Mouse (Mus musculus) midbrain, embryonic 10.5 days (tissue): ENCODE results near the gene Ap2a2. TPM values are rescaled to one million over a fixed set of nuclear protein-coding genes. Genes with fewer than 3 reads are reported as not detected.
A peak's percentile ranks its signal among the peaks of the same experiment; 100 is the strongest.

ENCODE experiments used
- DNase-seq: peaks from one replicate; pipeline ENCODE4 v3.0.0-alpha.2; 2017; ENCODE audit warnings: low spot score
- H3K27ac ChIP-seq: fragments of 300-500 bp; sonication (generic); replicated peaks from 2 replicates; pipeline ENCODE4 v1.5.1; 2016; ENCODE audit warnings: mild to moderate bottlenecking
- H3K27me3 ChIP-seq: fragments of 300-500 bp; sonication (generic); 2 replicates; pipeline ENCODE4 v1.6.1; 2016; ENCODE audit warnings: low read depth, mild to moderate bottlenecking; ENCODE audit not compliant: poor library complexity, severe bottlenecking
- H3K36me3 ChIP-seq: fragments of 300-500 bp; sonication (generic); 2 replicates; pipeline ENCODE4 v1.6.1; 2016; ENCODE audit warnings: mild to moderate bottlenecking, moderate library complexity
- H3K4me1 ChIP-seq: fragments of 300-500 bp; sonication (generic); 2 replicates; pipeline ENCODE4 v1.6.1; 2016
- H3K4me3 ChIP-seq: fragments of 300-500 bp; sonication (generic); 2 replicates; pipeline ENCODE4 v1.5.1; 2016; ENCODE audit warnings: mild to moderate bottlenecking, moderate library complexity
- H3K9me3 ChIP-seq: fragments of 300-500 bp; sonication (generic); replicated peaks from 2 replicates; pipeline ENCODE4 v1.6.1; 2016; ENCODE audit warnings: mild to moderate bottlenecking
- WGBS: fragments of 180-500 bp; shearing (Covaris S2); methylation state at CpG from one replicate; pipeline ENCODE4 v1.1.7; 2016; 5-methylcytosine and 5-hydroxymethylcytosine counted together
- polyA plus RNA-seq: library from polyadenylated mRNA; unstranded; fragments of >200 nt; fragmentation: Nextera tagmentation; extraction: Ambion mirVana; gene quantifications from 2 replicates; pipeline ENCODE4 v1.2.1, GENCODE M21; 2016

The Ap2a2 gene
- 104 and 112 TPM in 2 replicates for polyA plus RNA-seq

DNA sequence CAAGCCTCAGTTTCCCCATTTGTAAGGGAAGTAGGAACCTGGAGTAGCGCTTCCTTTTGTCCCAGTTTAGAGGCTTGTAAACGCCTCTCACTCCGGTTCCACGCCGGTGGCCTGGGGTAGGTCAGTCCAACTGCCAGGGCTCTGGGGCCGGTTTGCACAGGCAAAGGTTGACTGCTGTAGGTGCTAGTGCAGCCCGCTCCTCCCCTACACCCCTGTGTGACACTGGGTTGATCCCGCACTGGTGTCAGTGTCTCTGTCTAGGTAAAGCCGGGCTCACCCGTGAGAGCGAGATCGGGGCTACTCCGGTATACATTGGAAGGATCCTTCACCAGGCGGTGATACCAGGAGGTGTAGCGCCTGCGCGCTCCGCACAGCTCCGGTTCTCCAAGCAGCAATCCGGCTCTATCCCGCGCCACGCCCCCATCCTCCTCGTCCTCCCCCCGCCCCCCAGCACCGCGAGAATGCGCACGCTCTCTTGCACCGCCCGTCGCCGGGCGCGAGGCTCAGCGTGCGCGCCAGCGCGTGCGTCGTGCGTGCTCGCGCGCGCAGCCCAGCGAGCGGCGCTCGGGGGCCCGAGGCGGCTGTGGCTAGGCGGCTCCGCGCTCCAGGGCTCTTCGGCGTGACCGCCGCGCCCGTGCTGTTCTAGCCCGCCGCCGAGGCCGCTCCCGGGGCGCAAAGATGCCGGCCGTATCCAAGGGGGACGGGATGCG is at the start of gene Ap2a2:
TSS of gene Ap2a2 (plus strand) at position 492 of the 710 bp plus-strand sequence.
- DNase-seq: peak; percentile 97
- Histone ChIP-seq H3K4me1 (peaks cover 35% of the 10 kb centered on the region), H3K4me3 (peak within 1 kb of the TSS; percentile 98), H3K36me3 (peaks cover 14% of the 10 kb centered on the region; the same call in 1 of the 2 replicates), H3K9me3 (no peaks in the 10 kb centered on the region), H3K27me3 (0 out of 2 replicates have a peak, but pooled peaks cover 4% of the 10 kb centered on the region), H3K27ac (peak within 1 kb of the TSS; percentile 95)
- under 1% methylated on average over 72 of the region's 72 CpGs for WGBS

GRCm38 (mm10) chr7:141517638-141518037 is 44.3 kb upstream of the Ap2a2 start:
- Histone ChIP-seq H3K4me1 (no peaks in the 10 kb centered on the region), H3K9me3 (no peaks in the 10 kb centered on the region), H3K27ac (no peak overlapping the region), H3K4me3 (no peak overlapping the region), H3K27me3 (no peaks in the 10 kb centered on the region), H3K36me3 (peaks cover 37% of the 10 kb centered on the region)
- WGBS: 84% methylated on average over 4 of the region's 4 CpGs
- no peak for DNase-seq

DNA sequence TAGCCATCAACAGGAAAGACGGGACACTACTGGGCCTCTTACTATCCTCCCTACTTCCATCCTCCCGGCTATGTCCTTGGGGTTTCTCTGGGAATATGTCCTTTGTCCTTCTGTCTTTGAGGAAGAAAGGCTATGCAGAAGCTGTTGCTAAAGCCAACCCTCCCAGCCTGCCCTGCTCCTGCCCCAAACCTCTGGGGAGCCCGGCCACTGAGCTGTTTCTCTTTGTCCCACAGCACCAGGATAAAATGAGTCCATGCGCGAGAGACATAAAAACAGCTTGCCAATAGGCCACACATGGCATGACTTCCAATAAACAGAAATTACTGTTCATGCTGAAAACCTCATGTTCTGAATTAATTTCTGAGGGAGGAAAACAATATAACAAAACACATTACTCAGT is 43.7 kb upstream of the Ap2a2 start:
- Histone ChIP-seq H3K27ac (no peak overlapping the region), H3K9me3 (no peaks in the 10 kb centered on the region), H3K27me3 (no peaks in the 10 kb centered on the region), H3K4me1 (no peaks in the 10 kb centered on the region), H3K4me3 (no peak overlapping the region), H3K36me3 (peaks cover 36% of the 10 kb centered on the region)
- 91% methylated on average over 5 of the region's 5 CpGs for WGBS
- DNase-seq: no peak

DNA sequence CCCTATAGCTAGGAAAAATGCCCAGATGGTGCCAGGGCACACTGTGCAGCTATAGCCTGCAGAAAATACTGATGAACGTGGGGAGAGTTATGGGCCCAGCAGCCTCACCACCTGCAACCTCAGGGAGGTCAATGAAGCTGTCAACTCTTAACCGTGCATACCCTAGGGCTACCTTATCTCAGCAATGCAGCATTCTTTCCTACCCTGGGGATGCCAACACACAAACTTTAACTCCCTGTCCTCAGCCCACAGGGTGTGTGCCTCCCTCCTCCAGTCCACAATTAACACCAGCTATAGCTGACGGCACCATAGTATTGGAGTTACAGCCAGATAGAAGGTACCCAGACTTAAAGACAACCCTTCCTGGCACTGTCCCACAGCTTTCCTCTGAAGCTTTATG is 43.0 kb upstream of the Ap2a2 start:
- peaks cover 29% of the 10 kb centered on the region for H3K36me3 ChIP-seq
- no peaks in the 10 kb centered on the region for H3K9me3 ChIP-seq
- no peak for DNase-seq
- no peak overlapping the region for H3K27ac ChIP-seq
- H3K27me3 ChIP-seq: no peaks in the 10 kb centered on the region
- WGBS: 93% methylated on average over 3 of the region's 3 CpGs
- H3K4me3 ChIP-seq: no peak overlapping the region
- no peaks in the 10 kb centered on the region for H3K4me1 ChIP-seq

DNA sequence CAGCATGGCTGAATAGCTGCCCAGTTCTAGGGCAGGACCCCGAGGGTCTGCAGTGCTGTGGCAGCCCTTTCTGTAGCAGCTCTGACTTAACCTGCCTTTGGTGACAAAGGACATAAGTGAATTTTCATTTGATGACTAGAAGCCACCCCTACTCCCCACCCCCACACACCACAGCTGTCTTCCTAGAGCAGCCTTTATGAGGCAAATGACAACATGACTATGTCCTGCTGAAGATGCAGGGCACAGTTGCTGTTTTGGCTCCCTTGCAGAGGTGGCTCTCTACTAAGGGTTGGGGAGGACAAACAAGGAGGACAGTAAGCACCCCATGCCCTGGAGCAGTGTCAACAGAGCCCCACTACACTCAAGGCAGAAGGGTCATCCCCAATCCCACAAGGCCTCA is 42.2 kb upstream of the Ap2a2 start:
- no peaks in the 10 kb centered on the region for H3K9me3 ChIP-seq
- 73% methylated on average over 1 of the region's 1 CpGs for WGBS
- no peak overlapping the region for H3K27ac ChIP-seq
- peaks cover 26% of the 10 kb centered on the region for H3K36me3 ChIP-seq
- no peak for DNase-seq
- no peak overlapping the region for H3K4me3 ChIP-seq
- no peaks in the 10 kb centered on the region for H3K27me3 ChIP-seq
- no peaks in the 10 kb centered on the region for H3K4me1 ChIP-seq

GRCm38 (mm10) chr7:141523007-141523406 is 39.0 kb upstream of the Ap2a2 start:
- no peak for DNase-seq
- WGBS: 49% methylated on average over 4 of the region's 4 CpGs
- Histone ChIP-seq H3K27ac (no peak overlapping the region), H3K4me3 (no peak overlapping the region), H3K36me3 (peaks cover 18% of the 10 kb centered on the region), H3K27me3 (no peaks in the 10 kb centered on the region), H3K9me3 (no peaks in the 10 kb centered on the region), H3K4me1 (no peaks in the 10 kb centered on the region)

DNA sequence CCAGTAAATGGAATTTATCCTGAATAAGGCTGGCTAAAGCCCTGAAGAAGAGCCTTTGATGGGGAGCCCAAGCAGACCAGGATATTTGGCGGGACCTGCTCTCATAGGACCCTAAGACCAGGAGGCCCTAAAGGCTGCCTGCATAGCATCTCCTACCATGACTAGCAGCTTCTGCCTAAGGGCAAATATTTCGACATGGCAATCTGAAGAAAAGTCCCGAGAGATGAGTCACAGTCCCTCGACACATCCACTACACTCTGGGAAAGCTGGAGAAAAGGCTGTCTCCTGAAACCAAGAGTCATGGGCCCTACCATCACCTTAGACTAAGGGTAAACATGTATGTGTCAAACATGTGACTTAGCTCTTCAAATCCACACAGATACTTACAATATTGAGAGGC is 37.7 kb upstream of the Ap2a2 start:
- Histone ChIP-seq H3K27ac (no peak overlapping the region; the same call in 1 of the 2 replicates), H3K36me3 (peaks cover 30% of the 10 kb centered on the region), H3K4me1 (no peaks in the 10 kb centered on the region), H3K9me3 (no peaks in the 10 kb centered on the region), H3K27me3 (no peaks in the 10 kb centered on the region), H3K4me3 (no peak overlapping the region)
- 91% methylated on average over 4 of the region's 4 CpGs for whole genome bisulfite sequencing
- no peak for DNase-seq

GRCm38 (mm10) chr7:141524760-141525579 is 37.0 kb upstream of the Ap2a2 start:
- H3K27ac ChIP-seq: no peak overlapping the region
- no peaks in the 10 kb centered on the region for H3K4me1 ChIP-seq
- no peaks in the 10 kb centered on the region for H3K27me3 ChIP-seq
- 64% methylated on average over 6 of the region's 6 CpGs for WGBS
- no peaks in the 10 kb centered on the region for H3K9me3 ChIP-seq
- DNase-seq: peak; percentile 70
- no peak overlapping the region for H3K4me3 ChIP-seq
- peaks cover 37% of the 10 kb centered on the region for H3K36me3 ChIP-seq

DNA sequence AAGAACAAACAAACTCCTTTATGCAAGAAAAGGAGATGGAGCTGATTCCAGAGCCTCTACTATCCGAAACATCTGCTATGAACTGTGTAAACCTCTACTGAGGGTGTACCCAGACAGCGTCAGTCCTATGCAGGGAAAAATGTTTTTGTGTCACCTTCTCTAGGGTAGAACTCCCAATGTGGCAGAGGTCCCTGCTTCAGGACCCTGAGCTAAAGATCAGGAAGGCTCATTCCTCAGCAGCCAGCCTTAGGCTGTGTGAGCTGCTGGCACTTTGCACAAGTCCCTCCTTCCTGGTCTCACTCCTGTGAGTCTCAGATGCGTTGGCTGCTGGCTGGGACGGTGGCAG is 36.4 kb upstream of the Ap2a2 start:
- Histone ChIP-seq H3K9me3 (no peaks in the 10 kb centered on the region), H3K4me3 (no peak overlapping the region), H3K27me3 (no peaks in the 10 kb centered on the region), H3K27ac (no peak overlapping the region), H3K4me1 (no peaks in the 10 kb centered on the region), H3K36me3 (peaks cover 42% of the 10 kb centered on the region)
- DNase-seq: no peak
- WGBS: 86% methylated on average over 4 of the region's 4 CpGs

DNA sequence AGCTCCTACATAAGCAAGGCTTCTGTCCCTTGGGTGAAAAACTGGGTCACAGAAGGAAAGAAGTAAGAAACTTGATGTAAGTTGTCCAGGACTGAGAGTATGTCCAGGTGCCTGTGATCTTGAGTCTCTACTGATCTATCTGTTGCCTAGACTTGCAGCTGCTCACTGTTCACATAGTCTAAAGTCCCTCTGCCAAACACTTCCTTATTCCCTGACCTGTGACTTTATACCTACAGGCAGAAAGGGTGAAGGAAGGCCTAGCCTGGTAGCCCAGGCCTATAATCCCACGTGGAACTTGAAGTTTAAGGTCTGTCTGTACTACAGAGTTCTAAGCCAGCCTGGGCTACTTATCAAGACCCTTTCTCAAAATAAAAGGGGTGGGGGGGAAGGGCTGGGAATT is 26.4 kb upstream of the Ap2a2 start:
- Histone ChIP-seq H3K9me3 (no peaks in the 10 kb centered on the region), H3K4me1 (peaks cover 20% of the 10 kb centered on the region), H3K36me3 (peaks cover 5% of the 10 kb centered on the region; the same call in 1 of the 2 replicates), H3K27ac (no peak overlapping the region), H3K27me3 (peaks cover 3% of the 10 kb centered on the region; the same call in 1 of the 2 replicates), H3K4me3 (no peak overlapping the region)
- no peak for DNase-seq
- WGBS: 89% methylated on average over 1 of the region's 1 CpGs

- Histone ChIP-seq H3K27me3 (peaks cover 9% of the 10 kb centered on the region; the same call in 1 of the 2 replicates), H3K4me3 (peak overlapping the region; percentile 72), H3K27ac (peak overlapping the region; percentile 87), H3K9me3 (no peaks in the 10 kb centered on the region), H3K36me3 (no peaks in the 10 kb centered on the region), H3K4me1 (peaks cover 23% of the 10 kb centered on the region)
- no peak for DNase-seq
- 25% methylated on average over 18 of the region's 18 CpGs for WGBS
Measured at GRCm38 (mm10) chr7:141538852-141539555, 23.0 kb upstream of the Ap2a2 start.

- WGBS: 2% methylated on average over 46 of the region's 46 CpGs
- no peaks in the 10 kb centered on the region for H3K36me3 ChIP-seq
- no peaks in the 10 kb centered on the region for H3K9me3 ChIP-seq
- peak within 1 kb of the TSS; percentile 72 for H3K4me3 ChIP-seq
- H3K4me1 ChIP-seq: peaks cover 23% of the 10 kb centered on the region
- peaks cover 9% of the 10 kb centered on the region; the same call in 1 of the 2 replicates for H3K27me3 ChIP-seq
- peak within 1 kb of the TSS; percentile 87 for H3K27ac ChIP-seq
- DNase-seq: peak; percentile 99
Measured at GRCm38 (mm10) chr7:141539556-141540311, 22.2 kb upstream of the Ap2a2 start, which contains the start of gene Chid1. TSS of gene Chid1 (minus strand) at chr7:141539857.
